Mouse (Mus musculus): ENCODE measurements at regions not wholly inside any gene's neighbourhood (a gene's known extent, or its start where the extent isn't known, plus 50 kb on each side); places are given as distances from the start of the nearest gene placed in this dataset.

DNA sequence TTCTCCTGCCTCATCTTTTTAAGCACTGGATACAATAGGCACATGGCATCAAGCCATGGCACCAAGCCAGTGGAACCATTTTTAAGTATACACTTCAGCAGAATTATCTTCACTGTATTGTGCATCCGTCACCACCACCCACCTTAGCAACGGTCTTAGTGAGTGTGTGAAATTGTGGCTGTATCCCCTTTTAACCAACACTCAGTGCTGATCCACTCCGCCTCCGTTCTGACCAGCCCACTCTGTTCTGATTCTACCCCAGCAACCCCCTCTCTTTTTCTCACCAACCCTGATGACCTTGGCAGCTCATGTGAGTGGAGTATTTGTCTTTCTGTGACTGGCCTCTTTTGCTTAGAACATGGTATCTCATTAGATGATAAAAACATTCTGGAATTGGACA is 662.2 kb downstream of the Zfp706 start:
- no peaks in the 10 kb centered on the region for H3K27me3 ChIP-seq (ENCODE audit: control insufficient read depth, insufficient read depth, low read length)
- H3K9ac ChIP-seq (replicated peaks; ENCODE audit: low read depth, low read length), result no peak overlapping the region
- WGBS, result 84% methylated on average over 4 of the region's 4 CpGs
- no peak overlapping the region for H3K4me3 ChIP-seq (ENCODE audit: low read depth, low read length)
- no peaks in the 10 kb centered on the region for H3K9me3 ChIP-seq (ENCODE audit: control insufficient read depth, low read length)
- H3K36me3 ChIP-seq (ENCODE audit: control insufficient read depth, insufficient read depth, low read length), result no peaks in the 10 kb centered on the region
- no peak overlapping the region for H3K27ac ChIP-seq (ENCODE audit: low read depth, low read length)
- H3K4me1 ChIP-seq (ENCODE audit: control insufficient read depth, insufficient read depth, low read length), result no peaks in the 10 kb centered on the region
- ATAC-seq (ENCODE audit: low read depth), result no peak
- no peak overlapping the region for H3K4me2 ChIP-seq (ENCODE audit: low read depth, low read length)

DNA sequence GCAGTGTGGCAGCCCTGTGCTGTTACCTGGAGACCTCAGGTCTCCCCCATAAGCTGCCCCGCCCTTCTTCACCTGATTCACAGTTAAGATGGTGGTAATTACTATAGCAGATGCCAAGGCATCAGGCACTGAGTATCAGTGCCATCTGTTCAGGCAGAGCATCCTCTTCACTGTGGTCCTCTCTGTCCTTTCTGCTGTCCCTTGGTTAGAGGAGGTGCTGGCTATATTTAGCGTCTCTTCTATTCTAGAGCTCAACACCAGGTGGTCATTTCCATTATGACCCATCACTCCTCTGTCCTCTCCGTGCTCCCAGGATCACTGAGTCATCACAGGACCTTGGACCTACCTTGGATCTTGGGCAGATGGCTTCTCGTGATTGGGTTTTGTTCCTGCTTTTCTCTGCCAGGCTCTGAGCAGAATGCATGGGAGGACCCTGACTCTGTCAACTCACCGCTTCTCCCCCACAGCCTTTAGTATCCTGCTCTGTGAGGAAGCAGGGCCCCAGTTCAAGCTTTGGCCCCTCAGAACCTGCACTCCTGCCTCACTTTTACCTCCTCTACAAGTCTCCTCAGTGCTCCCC is 667.5 kb downstream of the Zfp706 start:
- no peak for ATAC-seq (ENCODE audit: low read depth)
- Histone ChIP-seq H3K4me2 (ENCODE audit: low read depth, low read length) (no peak overlapping the region), H3K27ac (ENCODE audit: low read depth, low read length) (no peak overlapping the region), H3K27me3 (ENCODE audit: control insufficient read depth, insufficient read depth, low read length) (no peaks in the 10 kb centered on the region), H3K4me1 (ENCODE audit: control insufficient read depth, insufficient read depth, low read length) (no peaks in the 10 kb centered on the region), H3K36me3 (ENCODE audit: control insufficient read depth, insufficient read depth, low read length) (no peaks in the 10 kb centered on the region), H3K9ac (replicated peaks; ENCODE audit: low read depth, low read length) (no peak overlapping the region), H3K4me3 (ENCODE audit: low read depth, low read length) (no peak overlapping the region), H3K9me3 (ENCODE audit: control insufficient read depth, low read length) (no peaks in the 10 kb centered on the region)
- WGBS, result 81% methylated on average over 5 of the region's 5 CpGs

DNA sequence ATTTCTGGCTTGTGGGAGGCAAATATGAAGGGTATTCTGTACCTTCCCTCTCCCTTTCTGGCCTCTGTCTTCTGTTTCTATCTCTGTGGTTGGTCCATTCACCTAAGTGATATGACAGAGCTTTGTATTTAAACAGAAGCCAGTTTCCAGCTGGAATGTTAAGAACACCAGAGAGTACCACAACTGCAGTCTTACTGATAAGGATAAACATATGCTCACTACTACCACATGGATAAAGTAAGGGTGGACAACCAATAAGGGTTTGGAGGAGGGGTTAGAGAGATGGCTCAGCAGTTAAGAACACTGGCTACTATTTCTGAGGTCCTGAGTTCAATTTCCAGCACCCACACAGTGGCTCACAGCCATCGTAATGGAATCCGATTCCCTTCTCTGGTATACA is 668.8 kb downstream of the Zfp706 start:
- Histone ChIP-seq H3K27ac (ENCODE audit: low read depth, low read length) (no peak overlapping the region), H3K9ac (replicated peaks; ENCODE audit: low read depth, low read length) (no peak overlapping the region), H3K4me2 (ENCODE audit: low read depth, low read length) (no peak overlapping the region), H3K27me3 (ENCODE audit: control insufficient read depth, insufficient read depth, low read length) (no peaks in the 10 kb centered on the region), H3K4me1 (ENCODE audit: control insufficient read depth, insufficient read depth, low read length) (no peaks in the 10 kb centered on the region), H3K4me3 (ENCODE audit: low read depth, low read length) (no peak overlapping the region), H3K9me3 (ENCODE audit: control insufficient read depth, low read length) (no peaks in the 10 kb centered on the region), H3K36me3 (ENCODE audit: control insufficient read depth, insufficient read depth, low read length) (no peaks in the 10 kb centered on the region)
- ATAC-seq (ENCODE audit: low read depth), result no peak
- 92% methylated on average over 2 of the region's 2 CpGs for WGBS

DNA sequence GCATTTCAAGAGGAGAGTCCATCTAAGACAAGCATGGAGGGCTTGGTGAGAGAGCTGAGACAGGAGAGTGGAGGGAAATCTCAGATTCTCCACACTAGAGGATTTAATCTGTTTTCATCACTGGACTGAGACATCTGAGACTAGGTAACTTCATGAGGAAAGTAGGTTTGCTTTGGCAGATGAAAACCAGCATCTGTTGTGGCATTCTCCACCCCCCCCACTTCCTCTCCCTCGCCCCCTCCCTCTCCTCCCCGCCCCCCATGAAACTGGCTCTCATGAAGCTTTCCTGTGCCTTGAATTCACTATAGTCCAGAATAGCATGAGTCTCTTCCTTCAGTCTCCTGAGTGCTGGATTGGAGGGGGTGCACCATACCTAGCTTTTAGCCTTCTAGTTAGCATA is 670.7 kb downstream of the Zfp706 start:
- Histone ChIP-seq H3K9ac (replicated peaks; ENCODE audit: low read depth, low read length) (no peak overlapping the region), H3K9me3 (ENCODE audit: control insufficient read depth, low read length) (no peaks in the 10 kb centered on the region), H3K4me1 (ENCODE audit: control insufficient read depth, insufficient read depth, low read length) (no peaks in the 10 kb centered on the region), H3K27ac (ENCODE audit: low read depth, low read length) (no peak overlapping the region), H3K27me3 (ENCODE audit: control insufficient read depth, insufficient read depth, low read length) (no peaks in the 10 kb centered on the region), H3K4me3 (ENCODE audit: low read depth, low read length) (no peak overlapping the region), H3K4me2 (ENCODE audit: low read depth, low read length) (no peak overlapping the region), H3K36me3 (ENCODE audit: control insufficient read depth, insufficient read depth, low read length) (no peaks in the 10 kb centered on the region)
- ATAC-seq (ENCODE audit: low read depth), result no peak
- WGBS, result 73% methylated on average over 2 of the region's 2 CpGs

DNA sequence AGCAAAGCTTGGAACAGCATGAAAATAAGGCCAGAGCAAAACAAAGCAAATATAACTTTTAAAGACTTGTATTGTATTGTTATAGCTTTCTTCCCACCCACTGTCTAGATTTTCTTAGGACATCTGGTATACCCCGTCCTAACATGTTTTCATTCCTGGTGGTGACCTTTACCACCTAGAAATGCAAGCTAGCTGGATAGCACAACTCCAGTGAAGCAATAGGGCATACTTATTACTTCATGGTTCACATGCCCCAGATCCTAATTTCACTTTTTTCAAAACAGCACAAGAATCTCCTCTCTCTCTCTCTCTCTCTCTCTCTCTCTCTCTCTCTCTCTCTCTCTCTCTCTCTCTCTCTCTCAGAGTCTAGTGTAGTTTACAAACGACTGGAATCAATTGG is 672.5 kb downstream of the Zfp706 start:
- no peak overlapping the region for H3K27ac ChIP-seq (ENCODE audit: low read depth, low read length)
- ATAC-seq (ENCODE audit: low read depth), result no peak
- no peak overlapping the region for H3K4me3 ChIP-seq (ENCODE audit: low read depth, low read length)
- H3K9ac ChIP-seq (replicated peaks; ENCODE audit: low read depth, low read length), result no peak overlapping the region
- 64% methylated on average over 2 of the region's 2 CpGs for WGBS
- H3K4me1 ChIP-seq (ENCODE audit: control insufficient read depth, insufficient read depth, low read length), result no peaks in the 10 kb centered on the region
- H3K36me3 ChIP-seq (ENCODE audit: control insufficient read depth, insufficient read depth, low read length), result no peaks in the 10 kb centered on the region
- H3K4me2 ChIP-seq (ENCODE audit: low read depth, low read length), result no peak overlapping the region
- no peaks in the 10 kb centered on the region for H3K27me3 ChIP-seq (ENCODE audit: control insufficient read depth, insufficient read depth, low read length)
- no peaks in the 10 kb centered on the region for H3K9me3 ChIP-seq (ENCODE audit: control insufficient read depth, low read length)

DNA sequence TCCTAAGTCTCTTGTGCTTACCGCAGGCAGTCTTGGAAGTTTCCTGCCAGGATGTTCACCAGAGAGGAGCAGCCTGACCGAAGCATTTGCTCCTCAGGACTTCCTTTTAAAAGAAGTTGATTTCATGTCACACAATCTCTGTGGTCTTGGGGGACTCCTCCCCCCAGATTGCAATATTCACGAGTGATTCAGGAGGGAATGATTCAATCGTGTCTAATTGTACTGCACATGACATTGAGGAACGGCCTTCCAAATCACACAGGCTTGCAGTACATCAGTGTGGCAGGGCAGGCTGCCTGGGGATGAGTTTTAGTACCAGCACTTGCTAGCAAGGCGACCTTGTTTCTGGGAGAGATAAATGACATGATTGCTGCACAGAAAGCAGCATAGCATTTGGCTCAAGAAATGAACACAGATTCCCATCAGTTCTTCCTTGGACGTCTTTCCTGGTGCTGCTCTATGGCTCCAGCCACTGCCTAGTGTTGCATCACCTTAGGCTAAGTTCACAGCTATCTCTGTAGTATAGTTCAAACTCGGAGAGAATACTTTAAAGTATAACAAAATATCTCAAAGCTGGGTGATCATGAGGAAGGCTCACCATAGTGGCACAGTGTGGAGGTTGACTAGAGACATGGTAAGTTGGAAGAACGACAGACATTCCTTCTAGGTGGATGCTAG is 673.0 kb downstream of the Zfp706 start:
- 78% methylated on average over 9 of the region's 9 CpGs for WGBS

DNA sequence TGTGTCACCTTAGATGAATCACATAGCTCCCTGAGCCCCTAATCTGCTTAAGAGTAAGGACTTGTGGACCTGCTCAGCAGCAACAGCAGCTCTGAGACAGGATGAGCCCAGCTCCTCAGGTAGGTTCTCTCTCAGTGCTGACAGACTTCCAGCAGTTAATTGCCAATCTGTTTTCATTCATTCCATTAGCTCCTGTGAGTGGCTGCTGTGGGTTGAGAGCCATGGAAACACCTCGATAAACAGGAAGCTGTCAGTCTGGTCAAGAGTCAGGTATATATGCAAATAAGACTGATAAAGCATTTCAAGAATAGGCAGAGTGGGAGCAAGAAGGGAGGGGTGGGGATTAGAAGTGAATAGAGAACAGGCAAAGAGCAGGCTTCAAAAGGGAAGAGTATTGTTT is 673.7 kb downstream of the Zfp706 start:
- ATAC-seq (ENCODE audit: low read depth), result no peak
- no peaks in the 10 kb centered on the region for H3K27me3 ChIP-seq (ENCODE audit: control insufficient read depth, insufficient read depth, low read length)
- WGBS, result 79% methylated on average over 1 of the region's 1 CpGs
- no peaks in the 10 kb centered on the region for H3K36me3 ChIP-seq (ENCODE audit: control insufficient read depth, insufficient read depth, low read length)
- H3K9me3 ChIP-seq (ENCODE audit: control insufficient read depth, low read length), result no peaks in the 10 kb centered on the region
- H3K4me3 ChIP-seq (ENCODE audit: low read depth, low read length), result no peak overlapping the region
- H3K9ac ChIP-seq (replicated peaks; ENCODE audit: low read depth, low read length), result no peak overlapping the region
- no peak overlapping the region for H3K4me2 ChIP-seq (ENCODE audit: low read depth, low read length)
- H3K27ac ChIP-seq (ENCODE audit: low read depth, low read length), result no peak overlapping the region
- H3K4me1 ChIP-seq (ENCODE audit: control insufficient read depth, insufficient read depth, low read length), result no peaks in the 10 kb centered on the region

More for the DNA sequence above, 673.0 kb downstream of the Zfp706 start:
- Histone ChIP-seq H3K9ac (replicated peaks; ENCODE audit: low read depth, low read length) (no peak overlapping the region), H3K27me3 (ENCODE audit: control insufficient read depth, insufficient read depth, low read length) (no peaks in the 10 kb centered on the region), H3K9me3 (ENCODE audit: control insufficient read depth, low read length) (no peaks in the 10 kb centered on the region), H3K27ac (ENCODE audit: low read depth, low read length) (no peak overlapping the region), H3K4me1 (ENCODE audit: control insufficient read depth, insufficient read depth, low read length) (no peaks in the 10 kb centered on the region), H3K36me3 (ENCODE audit: control insufficient read depth, insufficient read depth, low read length) (no peaks in the 10 kb centered on the region), H3K4me2 (ENCODE audit: low read depth, low read length) (no peak overlapping the region), H3K4me3 (ENCODE audit: low read depth, low read length) (no peak overlapping the region)
- ATAC-seq (ENCODE audit: low read depth), result no peak

DNA sequence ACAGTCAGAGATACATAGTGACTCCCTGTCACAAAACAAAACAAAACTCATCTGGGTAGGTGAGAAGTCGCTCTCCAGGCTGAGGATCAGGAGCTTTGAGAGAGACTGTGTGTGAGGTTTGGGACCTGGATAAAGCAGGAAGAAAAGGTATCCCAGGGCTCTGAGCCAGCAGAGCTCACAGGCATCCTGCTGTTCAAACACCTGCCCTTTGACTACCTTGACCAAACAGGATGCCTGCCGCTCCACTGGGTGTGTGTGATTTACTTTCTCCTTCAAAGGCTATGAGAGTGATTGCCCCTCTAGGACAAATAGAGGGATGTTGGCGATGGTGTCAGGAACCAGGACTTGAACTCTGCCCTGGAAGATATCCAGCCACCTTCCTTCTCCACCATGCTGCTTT is 674.3 kb downstream of the Zfp706 start:
- no peaks in the 10 kb centered on the region for H3K9me3 ChIP-seq (ENCODE audit: control insufficient read depth, low read length)
- WGBS, result 68% methylated on average over 3 of the region's 3 CpGs
- H3K4me2 ChIP-seq (ENCODE audit: low read depth, low read length), result no peak overlapping the region
- no peak for ATAC-seq (ENCODE audit: low read depth)
- no peaks in the 10 kb centered on the region for H3K36me3 ChIP-seq (ENCODE audit: control insufficient read depth, insufficient read depth, low read length)
- no peaks in the 10 kb centered on the region for H3K27me3 ChIP-seq (ENCODE audit: control insufficient read depth, insufficient read depth, low read length)
- H3K9ac ChIP-seq (replicated peaks; ENCODE audit: low read depth, low read length), result no peak overlapping the region
- no peak overlapping the region for H3K4me3 ChIP-seq (ENCODE audit: low read depth, low read length)
- H3K27ac ChIP-seq (ENCODE audit: low read depth, low read length), result no peak overlapping the region
- H3K4me1 ChIP-seq (ENCODE audit: control insufficient read depth, insufficient read depth, low read length), result no peaks in the 10 kb centered on the region

Measured in neural tube, embryonic 14.5 days (tissue).